Mouse (Mus musculus): ENCODE results near the gene Galnt11. TPM values are rescaled to one million over a fixed set of nuclear protein-coding genes. Genes with fewer than 3 reads are reported as not detected.

Galnt11 gene
- polyA plus RNA-seq, 1 experiment = 10.5 TPM

GRCm38 (mm10) chr5:25296830-25297229, 75.1 kb downstream of the Galnt11 start:
- Histone ChIP-seq H3K4me1 (ENCODE audit: control insufficient read depth, insufficient read depth, insufficient read length, low read length) (peaks cover 3% of the 10 kb centered on the region; the same call in 1 of the 2 replicates), H3K27ac (replicated peaks; ENCODE audit: low read depth, low read length) (no peak overlapping the region), H3K4me3 (ENCODE audit: insufficient read depth, low read depth, low read length) (no peak overlapping the region)

DNA sequence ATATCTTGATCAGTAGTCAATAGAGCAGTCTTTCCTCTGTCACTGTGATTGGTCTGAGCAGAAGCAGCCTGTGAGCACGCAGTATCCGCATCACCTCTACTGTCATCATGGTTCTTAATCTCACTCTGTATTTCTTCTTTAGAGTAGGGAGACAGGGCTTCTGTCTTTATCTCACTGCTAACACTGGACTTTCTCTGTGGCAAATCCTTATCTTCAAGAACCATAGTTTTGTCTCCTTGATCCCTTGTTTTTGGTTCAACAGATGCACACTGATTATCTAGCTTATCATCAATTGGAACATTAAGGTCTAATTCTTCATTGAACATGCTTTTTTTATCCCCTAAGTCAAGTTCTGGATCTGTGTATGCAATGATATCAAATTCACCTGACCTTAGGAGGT, 88.5 kb downstream of the Galnt11 start:
- Histone ChIP-seq H3K4me3 (ENCODE audit: insufficient read depth, low read depth, low read length) (no peak overlapping the region), H3K4me1 (ENCODE audit: control insufficient read depth, insufficient read depth, insufficient read length, low read length) (no peaks in the 10 kb centered on the region), H3K27ac (replicated peaks; ENCODE audit: low read depth, low read length) (no peak overlapping the region)

- Histone ChIP-seq H3K4me3 (ENCODE audit: insufficient read depth, low read depth, low read length) (no peak overlapping the region), H3K4me1 (ENCODE audit: control insufficient read depth, insufficient read depth, insufficient read length, low read length) (no peaks in the 10 kb centered on the region), H3K27ac (replicated peaks; ENCODE audit: low read depth, low read length) (no peak overlapping the region)
Measured at GRCm38 (mm10) chr5:25313881-25314280, 92.2 kb downstream of the Galnt11 start.

Other genes with a start within 250 kb of the Galnt11 start
- gene Prkag2, start 121.3 kb upstream of the Galnt11 start, polyA plus RNA-seq (2012; ENCODE audit: insufficient read depth, insufficient read length, missing spikeins) = 32.6 and 60.2 TPM in 2 replicates
- gene Galntl5, start 40.4 kb upstream of the Galnt11 start, polyA plus RNA-seq (2012; ENCODE audit: insufficient read depth, insufficient read length, missing spikeins) = not detected in 2 replicates
- not detected in 2 replicates for gene E130116L18Rik, start 1.2 kb downstream of the Galnt11 start, polyA plus RNA-seq (2012; ENCODE audit: insufficient read depth, insufficient read length, missing spikeins)